Mouse (Mus musculus): ENCODE results near the gene Mbd3.

The Mbd3 gene

GRCm38 (mm10) chr10:80399191-80399972, at the start of gene Mbd3:
Gene Mbd3 (minus strand): TSS chr10:80399550.
- DNase-seq (ENCODE audit: low spot score) = peak; percentile 100

GRCm38 (mm10) chr10:80445898-80446601, 46.7 kb upstream of the Mbd3 start:
- DNase-seq (ENCODE audit: low spot score) = peak; percentile 62

GRCm38 (mm10) chr10:80445052-80445451, 45.7 kb upstream of the Mbd3 start:
- no peak for DNase-seq (ENCODE audit: low spot score)

GRCm38 (mm10) chr10:80444339-80445045, 45.1 kb upstream of the Mbd3 start:
- no peak for DNase-seq (ENCODE audit: low spot score)

- no peak for DNase-seq (ENCODE audit: low spot score)
Observed at GRCm38 (mm10) chr10:80443575-80444278, 44.4 kb upstream of the Mbd3 start.

- DNase-seq (ENCODE audit: low spot score) = no peak
Observed at GRCm38 (mm10) chr10:80442989-80443388, 43.6 kb upstream of the Mbd3 start.

- DNase-seq (ENCODE audit: low spot score) = no peak
Observed at GRCm38 (mm10) chr10:80441598-80441997, 42.2 kb upstream of the Mbd3 start.

- DNase-seq (ENCODE audit: low spot score) = no peak
Observed at GRCm38 (mm10) chr10:80440031-80440430, 40.7 kb upstream of the Mbd3 start.

- DNase-seq (ENCODE audit: low spot score) = no peak
Observed at GRCm38 (mm10) chr10:80437973-80438372, 38.6 kb upstream of the Mbd3 start.

- DNase-seq (ENCODE audit: low spot score) = no peak
Observed at GRCm38 (mm10) chr10:80436276-80436675, 36.9 kb upstream of the Mbd3 start.

GRCm38 (mm10) chr10:80435764-80436163, 36.4 kb upstream of the Mbd3 start:
- DNase-seq (ENCODE audit: low spot score) = no peak

- DNase-seq (ENCODE audit: low spot score) = no peak
Observed at GRCm38 (mm10) chr10:80434823-80435222, 35.5 kb upstream of the Mbd3 start.

GRCm38 (mm10) chr10:80434233-80434592, 34.9 kb upstream of the Mbd3 start:
- no peak for DNase-seq (ENCODE audit: low spot score)

- DNase-seq (ENCODE audit: low spot score) = peak; percentile 97
Observed at GRCm38 (mm10) chr10:80433513-80434232, 34.3 kb upstream of the Mbd3 start, which contains the start of gene Tcf3. Gene Tcf3 (minus strand): TSS chr10:80433647.

GRCm38 (mm10) chr10:80432936-80433512, 33.7 kb upstream of the Mbd3 start:
- DNase-seq (ENCODE audit: low spot score) = no peak

GRCm38 (mm10) chr10:80432387-80432785, 33.0 kb upstream of the Mbd3 start:
- no peak for DNase-seq (ENCODE audit: low spot score)

- no peak for DNase-seq (ENCODE audit: low spot score)
Observed at GRCm38 (mm10) chr10:80431570-80432386, 32.4 kb upstream of the Mbd3 start.

- DNase-seq (ENCODE audit: low spot score) = no peak
Observed at GRCm38 (mm10) chr10:80430375-80430980, 31.1 kb upstream of the Mbd3 start.

- no peak for DNase-seq (ENCODE audit: low spot score)
Observed at GRCm38 (mm10) chr10:80429800-80430199, 30.4 kb upstream of the Mbd3 start.

- DNase-seq (ENCODE audit: low spot score) = no peak
Observed at GRCm38 (mm10) chr10:80425041-80425440, 25.7 kb upstream of the Mbd3 start.
